Mouse (Mus musculus) midbrain, embryonic 15.5 days (tissue): Measurements from ENCODE around the gene Krtap1-4. TPM values are rescaled to one million over a fixed set of nuclear protein-coding genes. Genes with fewer than 3 reads are reported as not detected.

Experiments used
- polyA plus RNA-seq: library from polyadenylated mRNA; unstranded; fragments of >200 nt; fragmentation: Nextera tagmentation; extraction: Ambion mirVana; gene quantifications from 2 replicates; pipeline ENCODE4 v1.2.1, GENCODE M21; 2015

Krtap1-4 gene
- polyA plus RNA-seq, 1 experiment from 2014 or later, result not detected

Other genes with a start within 250 kb of the Krtap1-4 start
- gene Krt26, start 245.7 kb downstream of the Krtap1-4 start, polyA plus RNA-seq, result 0.14 and 0.22 TPM in 2 replicates
- 0.10 and 0.21 TPM in 2 replicates for gene Krt27, start 232.6 kb downstream of the Krtap1-4 start, polyA plus RNA-seq
- 0.21 and 0.45 TPM in 2 replicates for gene Krt28, start 208.8 kb downstream of the Krtap1-4 start, polyA plus RNA-seq
- 24.4 and 25.0 TPM in 2 replicates for gene Krt10, start 194.3 kb downstream of the Krtap1-4 start, polyA plus RNA-seq
- 0.14 and 0.23 TPM in 2 replicates for gene Krt12, start 161.4 kb downstream of the Krtap1-4 start, polyA plus RNA-seq
- 0.19 and 0.20 TPM in 2 replicates for gene Krt20, start 145.5 kb downstream of the Krtap1-4 start, polyA plus RNA-seq
- 0.18 TPM in 1 of 2 replicates, not detected in the other for gene Krt23, start 90.5 kb downstream of the Krtap1-4 start, polyA plus RNA-seq
- gene Krt39, start 62.3 kb downstream of the Krtap1-4 start, polyA plus RNA-seq, result not detected in 2 replicates
- not detected in 2 replicates for gene Krt40, start 40.5 kb downstream of the Krtap1-4 start, polyA plus RNA-seq
- gene Krtap3-3, start 32.8 kb downstream of the Krtap1-4 start, polyA plus RNA-seq, result not detected in 2 replicates
- gene Krtap3-2, start 26.8 kb downstream of the Krtap1-4 start, polyA plus RNA-seq, result not detected in 2 replicates
- not detected in 2 replicates for gene Gm11939, start 24.2 kb downstream of the Krtap1-4 start, polyA plus RNA-seq
- gene Krtap3-1, start 17.0 kb downstream of the Krtap1-4 start, polyA plus RNA-seq, result not detected in 2 replicates
- gene Krtap1-5, start 2.6 kb downstream of the Krtap1-4 start, polyA plus RNA-seq, result not detected in 2 replicates
- not detected in 2 replicates for gene Krtap1-3, start 7.7 kb upstream of the Krtap1-4 start, polyA plus RNA-seq
- gene Krtap9-3, start 14.5 kb upstream of the Krtap1-4 start, polyA plus RNA-seq, result not detected in 2 replicates
- gene Gm11938, start 19.7 kb upstream of the Krtap1-4 start, polyA plus RNA-seq, result not detected in 2 replicates
- gene Gm11937, start 26.5 kb upstream of the Krtap1-4 start, polyA plus RNA-seq, result not detected in 2 replicates
- gene Krtap2-4, start 31.2 kb upstream of the Krtap1-4 start, polyA plus RNA-seq, result not detected in 2 replicates
- gene Gm11562, start 36.8 kb upstream of the Krtap1-4 start, polyA plus RNA-seq, result not detected in 2 replicates
- gene Krtap4-1, start 44.6 kb upstream of the Krtap1-4 start, polyA plus RNA-seq, result not detected in 2 replicates
- gene Krtap4-2, start 51.4 kb upstream of the Krtap1-4 start, polyA plus RNA-seq, result not detected in 2 replicates
- not detected in 2 replicates for gene Krtap4-7, start 60.4 kb upstream of the Krtap1-4 start, polyA plus RNA-seq
- gene Gm11555, start 66.6 kb upstream of the Krtap1-4 start, polyA plus RNA-seq, result not detected in 2 replicates
- not detected in 2 replicates for gene Gm11563, start 75.3 kb upstream of the Krtap1-4 start, polyA plus RNA-seq
- gene Krtap4-6, start 82.3 kb upstream of the Krtap1-4 start, polyA plus RNA-seq, result not detected in 2 replicates
- gene Gm14190, start 107.1 kb upstream of the Krtap1-4 start, polyA plus RNA-seq, result not detected in 2 replicates
- not detected in 2 replicates for gene Gm14180, start 150.6 kb upstream of the Krtap1-4 start, polyA plus RNA-seq
- gene Gm11595, start 189.3 kb upstream of the Krtap1-4 start, polyA plus RNA-seq, result not detected in 2 replicates
- not detected in 2 replicates for gene Krtap4-8, start 197.1 kb upstream of the Krtap1-4 start, polyA plus RNA-seq
- gene Krtap4-9, start 201.5 kb upstream of the Krtap1-4 start, polyA plus RNA-seq, result not detected in 2 replicates
- not detected in 2 replicates for gene Gm11596, start 209.8 kb upstream of the Krtap1-4 start, polyA plus RNA-seq
- not detected in 2 replicates for gene Gm11569, start 215.3 kb upstream of the Krtap1-4 start, polyA plus RNA-seq
- gene Gm11554, start 220.8 kb upstream of the Krtap1-4 start, polyA plus RNA-seq, result not detected in 2 replicates
- gene Krtap4-13, start 226.2 kb upstream of the Krtap1-4 start, polyA plus RNA-seq, result not detected in 2 replicates
- gene Gm11564, start 232.0 kb upstream of the Krtap1-4 start, polyA plus RNA-seq, result not detected in 2 replicates